In the genomic region with DNA sequence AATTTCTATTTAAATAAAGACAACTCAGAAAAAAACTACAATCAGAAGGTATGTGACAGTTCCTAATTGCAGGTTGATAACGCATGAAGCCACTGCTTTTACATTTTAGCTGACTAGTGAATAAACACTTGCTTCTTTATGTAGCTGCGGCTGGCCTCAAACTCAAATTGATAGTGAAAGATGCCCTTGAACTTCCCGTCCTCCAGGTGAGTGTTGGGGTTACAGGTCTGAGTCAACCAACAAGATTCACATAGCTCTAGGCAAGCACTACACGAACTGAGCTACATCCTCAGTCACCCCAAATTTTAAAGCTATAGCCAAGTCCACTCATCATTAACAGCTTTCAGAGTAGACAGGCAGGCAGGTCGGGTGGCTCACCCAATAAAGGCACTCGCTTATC, we compare ENCODE assay signal across 12 mouse cellular contexts.
DNase-seq lines count a peak whose midpoint lies in the region; ATAC-seq and TF ChIP-seq lines count a peak whose summit lies in the region.
"Had no signal": no experiment of that assay in that cellular context is flagged by ENCODE, and none has a peak within 500 bp of the region (broad histone marks: within the 10 kb centered on the region; RNA-seq: fewer than 3 reads in every experiment).

No protein-coding gene starts in this region.

- 50% methylated on average over 6 of the region's 6 CpGs for WGBS in stomach, embryonic 14.5 days
- WGBS in stomach, postnatal 0 days: 58% methylated on average over 6 of the region's 6 CpGs
- WGBS in forebrain, embryonic 14.5 days: 63% methylated on average over 6 of the region's 6 CpGs
- WGBS in limb, embryonic 14.5 days: 55% methylated on average over 6 of the region's 6 CpGs
- WGBS in neural tube, embryonic 15.5 days: 58% methylated on average over 6 of the region's 6 CpGs

- H3K4me2 ChIP-seq in stomach, embryonic 14.5 days (replicated peaks; ENCODE audit: low read depth, low read length): peak overlapping the region; percentile 10
- no peak overlapping the region for H3K4me2 ChIP-seq in stomach, postnatal 0 days (replicated peaks; ENCODE audit: low read depth)
- peak overlapping the region; percentile 65 for H3K4me2 ChIP-seq in forebrain, embryonic 14.5 days (ENCODE audit: low read length)
- peak overlapping the region; percentile 60 for H3K4me2 ChIP-seq in limb, embryonic 14.5 days (replicated peaks; ENCODE audit: low read depth, low read length, severe bottlenecking)
- H3K4me2 ChIP-seq in neural tube, embryonic 15.5 days: peak overlapping the region; percentile 43
- H3K4me2 ChIP-seq: heart, embryonic 12.5 days; liver, embryonic 13.5 days had no signal

- H3K4me1 ChIP-seq in stomach, embryonic 14.5 days (ENCODE audit: control insufficient read depth, insufficient read depth, low read length): peaks cover 11% of the 10 kb centered on the region
- 0 out of 2 replicates have a peak, but pooled peaks cover 2% of the 10 kb centered on the region for H3K4me1 ChIP-seq in stomach, postnatal 0 days (replicated peaks; ENCODE audit: control insufficient read depth, insufficient read depth)
- peaks cover 42% of the 10 kb centered on the region for H3K4me1 ChIP-seq in forebrain, embryonic 14.5 days (ENCODE audit: control insufficient read depth, insufficient read depth, low read length)
- H3K4me1 ChIP-seq in limb, embryonic 14.5 days (ENCODE audit: control insufficient read depth, insufficient read depth, low read length): peaks cover 27% of the 10 kb centered on the region
- peaks cover 36% of the 10 kb centered on the region for H3K4me1 ChIP-seq in neural tube, embryonic 15.5 days

- no peak for TF ChIP-seq CTCF in stomach, postnatal 0 days (IDR thresholded peaks at IDR 0.05; ENCODE audit: low read depth)

- ATAC-seq in stomach, embryonic 14.5 days (ENCODE audit: insufficient number of reproducible peaks, insufficient read depth, low FRiP score, low read depth): no peak
- no peak for ATAC-seq in stomach, postnatal 0 days (ENCODE audit: low FRiP score, low TSS enrichment)
- no peak for ATAC-seq in forebrain, embryonic 14.5 days
- no peak for ATAC-seq in limb, embryonic 14.5 days (ENCODE audit: low FRiP score, low read depth)
- ATAC-seq in neural tube, embryonic 15.5 days (ENCODE audit: low FRiP score): no peak
- ATAC-seq: activated CD4-positive, CD25-positive, alpha-beta regulatory T cell, adult 4 months had no signal

- TF ChIP-seq POLR2A in limb, embryonic 14.5 days (IDR thresholded peaks at IDR 0.05; ENCODE audit: borderline replicate concordance, extremely low read depth, insufficient read depth, insufficient read length): no peak

- no peaks in the 10 kb centered on the region for H3K36me3 ChIP-seq in stomach, embryonic 14.5 days (ENCODE audit: control insufficient read depth, insufficient read depth, low read length)
- no peaks in the 10 kb centered on the region for H3K36me3 ChIP-seq in stomach, postnatal 0 days (ENCODE audit: control insufficient read depth, insufficient read depth, low read length)
- H3K36me3 ChIP-seq in forebrain, embryonic 14.5 days (ENCODE audit: control insufficient read depth, insufficient read depth, low read length): no peaks in the 10 kb centered on the region
- peaks cover 13% of the 10 kb centered on the region; the same call in 1 of the 2 replicates for H3K36me3 ChIP-seq in limb, embryonic 14.5 days (ENCODE audit: control insufficient read depth, insufficient read depth, low read length)
- no peaks in the 10 kb centered on the region for H3K36me3 ChIP-seq in neural tube, embryonic 15.5 days
- H3K36me3 ChIP-seq: heart, embryonic 12.5 days; liver, embryonic 13.5 days had no signal

- no peak overlapping the region for H3K4me3 ChIP-seq in stomach, embryonic 14.5 days (ENCODE audit: low read depth, low read length)
- no peak overlapping the region for H3K4me3 ChIP-seq in stomach, postnatal 0 days (ENCODE audit: low read depth, low read length)
- H3K4me3 ChIP-seq in forebrain, embryonic 14.5 days (ENCODE audit: low read depth, low read length): peak overlapping the region; percentile 54
- peak overlapping the region; percentile 10; the same call in 1 of the 2 replicates for H3K4me3 ChIP-seq in limb, embryonic 14.5 days (replicated peaks; ENCODE audit: low read length)
- H3K4me3 ChIP-seq in neural tube, embryonic 15.5 days (replicated peaks): no peak overlapping the region
- H3K4me3 ChIP-seq: heart, embryonic 12.5 days; liver, embryonic 13.5 days had no signal

- no peaks in the 10 kb centered on the region for H3K9me3 ChIP-seq in stomach, embryonic 14.5 days (ENCODE audit: control insufficient read depth, low read depth, low read length)
- H3K9me3 ChIP-seq in stomach, postnatal 0 days (ENCODE audit: control insufficient read depth, low read length): no peaks in the 10 kb centered on the region
- H3K9me3 ChIP-seq in forebrain, embryonic 14.5 days (replicated peaks; ENCODE audit: control insufficient read depth, low read length): no peaks in the 10 kb centered on the region
- no peaks in the 10 kb centered on the region for H3K9me3 ChIP-seq in limb, embryonic 14.5 days (ENCODE audit: control insufficient read depth, low read length)
- H3K9me3 ChIP-seq in neural tube, embryonic 15.5 days (replicated peaks): no peaks in the 10 kb centered on the region
- H3K9me3 ChIP-seq: heart, embryonic 12.5 days; liver, embryonic 13.5 days had no signal

- DNase-seq in stomach, postnatal 0 days (ENCODE audit: low spot score): no peak
- DNase-seq in forebrain, embryonic 14.5 days (ENCODE audit: low spot score): no peak
- no peak for DNase-seq in limb, embryonic 14.5 days (ENCODE audit: low spot score)
- no peak for DNase-seq in frontal cortex, postnatal 25 days (ENCODE audit: low spot score in 2 of 2)
- DNase-seq in right cerebral cortex, postnatal 10 days (ENCODE audit: low spot score in 2 of 2): no peak
- no peak for DNase-seq in heart, postnatal 10 days
- DNase-seq: kidney, adult 8-10 months; liver, embryonic 13.5 days had no signal

- no peak for TF ChIP-seq EP300 in stomach, postnatal 0 days (optimal IDR thresholded peaks at IDR 0.05)

- H3K27me3 ChIP-seq in stomach, embryonic 14.5 days (ENCODE audit: control insufficient read depth, insufficient read depth, low read length): no peaks in the 10 kb centered on the region
- no peaks in the 10 kb centered on the region for H3K27me3 ChIP-seq in stomach, postnatal 0 days (ENCODE audit: control insufficient read depth, insufficient read depth, low read length)
- H3K27me3 ChIP-seq in forebrain, embryonic 14.5 days (replicated peaks; ENCODE audit: control insufficient read depth, insufficient read depth, low read length): no peaks in the 10 kb centered on the region
- no peaks in the 10 kb centered on the region for H3K27me3 ChIP-seq in limb, embryonic 14.5 days (ENCODE audit: control insufficient read depth, insufficient read depth, low read length)
- H3K27me3 ChIP-seq in neural tube, embryonic 15.5 days (replicated peaks): no peaks in the 10 kb centered on the region

- H3K27ac ChIP-seq in stomach, embryonic 14.5 days (ENCODE audit: low read length): no peak overlapping the region
- no peak overlapping the region for H3K27ac ChIP-seq in stomach, postnatal 0 days (replicated peaks)
- no peak overlapping the region for H3K27ac ChIP-seq in forebrain, embryonic 14.5 days (ENCODE audit: low read depth, low read length)
- H3K27ac ChIP-seq in limb, embryonic 14.5 days (replicated peaks; ENCODE audit: low read depth, low read length): no peak overlapping the region
- no peak overlapping the region for H3K27ac ChIP-seq in neural tube, embryonic 15.5 days (replicated peaks)
- H3K27ac ChIP-seq: liver, embryonic 13.5 days had no signal

- no peak overlapping the region for H3K9ac ChIP-seq in stomach, embryonic 14.5 days (replicated peaks; ENCODE audit: low read depth, low read length)
- H3K9ac ChIP-seq in stomach, postnatal 0 days (ENCODE audit: low read length): no peak overlapping the region
- peak overlapping the region; percentile 46; the same call in 1 of the 2 replicates for H3K9ac ChIP-seq in forebrain, embryonic 14.5 days (ENCODE audit: low read length)
- no peak overlapping the region for H3K9ac ChIP-seq in limb, embryonic 14.5 days (ENCODE audit: low read depth, low read length, severe bottlenecking)
- no peak overlapping the region for H3K9ac ChIP-seq in neural tube, embryonic 15.5 days (replicated peaks)
- H3K9ac ChIP-seq: heart, embryonic 12.5 days; liver, embryonic 13.5 days had no signal

- intact Hi-C loops in heart, postnatal 10 days (cut with DNase I): loop anchor here (5.0 to 10.0 kb wide), 3 partner anchors 34 to 256 kb away; no protein-coding TSS in a partner anchor

Comparison
In these comparisons a context has a peak if more than half of its experiments do, and no peak if none do; other contexts are left out.
1. H3K4me3 ChIP-seq: peak in forebrain, embryonic 14.5 days (single experiment) and limb, embryonic 14.5 days (single experiment); none in stomach, embryonic 14.5 days (single experiment), stomach, postnatal 0 days (single experiment) and neural tube, embryonic 15.5 days (single experiment).